Mouse (Mus musculus): ENCODE data around the gene Gtf2f2. TPM values are rescaled to one million over a fixed set of nuclear protein-coding genes. Genes with fewer than 3 reads are reported as not detected.

Gene Gtf2f2
- polyA plus RNA-seq, 1 experiment from 2014 or later = 44.3 TPM

- Histone ChIP-seq H3K9ac (replicated peaks; ENCODE audit: low read length) (no peak overlapping the region), H3K27me3 (ENCODE audit: control insufficient read depth, insufficient read depth, low read length) (no peaks in the 10 kb centered on the region), H3K27ac (replicated peaks; ENCODE audit: low read depth, low read length) (no peak overlapping the region), H3K4me3 (replicated peaks; ENCODE audit: low read depth, low read length) (no peak overlapping the region), H3K4me2 (ENCODE audit: low read length) (no peak overlapping the region), H3K9me3 (ENCODE audit: control insufficient read depth, low read length) (no peaks in the 10 kb centered on the region), H3K36me3 (ENCODE audit: control insufficient read depth, insufficient read depth, low read length) (0 out of 2 replicates have a peak, but pooled peaks cover 4% of the 10 kb centered on the region), H3K4me1 (ENCODE audit: control insufficient read depth, insufficient read depth, low read length) (0 out of 2 replicates have a peak, but pooled peaks cover 4% of the 10 kb centered on the region)
- 87% methylated on average over 2 of the region's 2 CpGs for WGBS
- no peak for DNase-seq
- ATAC-seq (ENCODE audit: low FRiP score, low TSS enrichment) = no peak
Measured at GRCm38 (mm10) chr14:75859619-75860018, 151.0 kb downstream of the Gtf2f2 start.

GRCm38 (mm10) chr14:75858181-75858580 is 152.5 kb downstream of the Gtf2f2 start:
- H3K36me3 ChIP-seq (ENCODE audit: control insufficient read depth, insufficient read depth, low read length) = 0 out of 2 replicates have a peak, but pooled peaks cover 4% of the 10 kb centered on the region
- no peak overlapping the region for H3K9ac ChIP-seq (replicated peaks; ENCODE audit: low read length)
- H3K4me2 ChIP-seq (ENCODE audit: low read length) = no peak overlapping the region
- H3K27ac ChIP-seq (replicated peaks; ENCODE audit: low read depth, low read length) = no peak overlapping the region
- DNase-seq (no peak), ATAC-seq (ENCODE audit: low FRiP score, low TSS enrichment) (no peak)
- H3K4me1 ChIP-seq (ENCODE audit: control insufficient read depth, insufficient read depth, low read length) = no peaks in the 10 kb centered on the region
- H3K27me3 ChIP-seq (ENCODE audit: control insufficient read depth, insufficient read depth, low read length) = no peaks in the 10 kb centered on the region
- H3K4me3 ChIP-seq (replicated peaks; ENCODE audit: low read depth, low read length) = no peak overlapping the region
- WGBS = 74% methylated on average over 2 of the region's 2 CpGs
- H3K9me3 ChIP-seq (ENCODE audit: control insufficient read depth, low read length) = no peaks in the 10 kb centered on the region

GRCm38 (mm10) chr14:75855263-75855992 is 155.2 kb downstream of the Gtf2f2 start:
- Histone ChIP-seq H3K4me1 (ENCODE audit: control insufficient read depth, insufficient read depth, low read length) (no peaks in the 10 kb centered on the region), H3K27me3 (ENCODE audit: control insufficient read depth, insufficient read depth, low read length) (no peaks in the 10 kb centered on the region), H3K27ac (replicated peaks; ENCODE audit: low read depth, low read length) (no peak overlapping the region), H3K36me3 (ENCODE audit: control insufficient read depth, insufficient read depth, low read length) (peaks cover 12% of the 10 kb centered on the region), H3K9ac (replicated peaks; ENCODE audit: low read length) (no peak overlapping the region), H3K4me2 (ENCODE audit: low read length) (no peak overlapping the region), H3K4me3 (replicated peaks; ENCODE audit: low read depth, low read length) (no peak overlapping the region), H3K9me3 (ENCODE audit: control insufficient read depth, low read length) (no peaks in the 10 kb centered on the region)
- WGBS = 68% methylated on average over 17 of the region's 17 CpGs
- no peak for DNase-seq
- ATAC-seq (ENCODE audit: low FRiP score, low TSS enrichment) = no peak

GRCm38 (mm10) chr14:75852016-75852415 is 158.6 kb downstream of the Gtf2f2 start:
- Histone ChIP-seq H3K9me3 (ENCODE audit: control insufficient read depth, low read length) (no peaks in the 10 kb centered on the region), H3K4me3 (replicated peaks; ENCODE audit: low read depth, low read length) (no peak overlapping the region), H3K4me2 (ENCODE audit: low read length) (no peak overlapping the region), H3K9ac (replicated peaks; ENCODE audit: low read length) (no peak overlapping the region), H3K36me3 (ENCODE audit: control insufficient read depth, insufficient read depth, low read length) (peaks cover 45% of the 10 kb centered on the region), H3K27ac (replicated peaks; ENCODE audit: low read depth, low read length) (no peak overlapping the region), H3K27me3 (ENCODE audit: control insufficient read depth, insufficient read depth, low read length) (no peaks in the 10 kb centered on the region), H3K4me1 (ENCODE audit: control insufficient read depth, insufficient read depth, low read length) (peaks cover under 1% of the 10 kb centered on the region; the same call in 1 of the 2 replicates)
- DNase-seq (no peak), ATAC-seq (ENCODE audit: low FRiP score, low TSS enrichment) (no peak)
- 96% methylated on average over 5 of the region's 5 CpGs for WGBS

- Histone ChIP-seq H3K36me3 (ENCODE audit: control insufficient read depth, insufficient read depth, low read length) (peaks cover 46% of the 10 kb centered on the region), H3K27me3 (ENCODE audit: control insufficient read depth, insufficient read depth, low read length) (no peaks in the 10 kb centered on the region), H3K4me1 (ENCODE audit: control insufficient read depth, insufficient read depth, low read length) (peaks cover 7% of the 10 kb centered on the region; the same call in 1 of the 2 replicates), H3K27ac (replicated peaks; ENCODE audit: low read depth, low read length) (no peak overlapping the region), H3K9ac (replicated peaks; ENCODE audit: low read length) (no peak overlapping the region), H3K4me2 (ENCODE audit: low read length) (no peak overlapping the region), H3K9me3 (ENCODE audit: control insufficient read depth, low read length) (no peaks in the 10 kb centered on the region), H3K4me3 (replicated peaks; ENCODE audit: low read depth, low read length) (no peak overlapping the region)
- DNase-seq (no peak), ATAC-seq (ENCODE audit: low FRiP score, low TSS enrichment) (peak; percentile 48; the same call in 1 of the 2 replicates)
- 25% methylated on average over 6 of the region's 6 CpGs for WGBS
Measured at GRCm38 (mm10) chr14:75850819-75851218, 159.8 kb downstream of the Gtf2f2 start.

- Histone ChIP-seq H3K27me3 (ENCODE audit: control insufficient read depth, insufficient read depth, low read length) (no peaks in the 10 kb centered on the region), H3K4me1 (ENCODE audit: control insufficient read depth, insufficient read depth, low read length) (peaks cover 7% of the 10 kb centered on the region; the same call in 1 of the 2 replicates), H3K9me3 (ENCODE audit: control insufficient read depth, low read length) (no peaks in the 10 kb centered on the region), H3K27ac (replicated peaks; ENCODE audit: low read depth, low read length) (no peak overlapping the region), H3K4me2 (ENCODE audit: low read length) (no peak overlapping the region), H3K36me3 (ENCODE audit: control insufficient read depth, insufficient read depth, low read length) (peaks cover 46% of the 10 kb centered on the region), H3K4me3 (replicated peaks; ENCODE audit: low read depth, low read length) (no peak overlapping the region), H3K9ac (replicated peaks; ENCODE audit: low read length) (no peak overlapping the region)
- DNase-seq = no peak
- ATAC-seq (ENCODE audit: low FRiP score, low TSS enrichment) = no peak
- WGBS = 91% methylated on average over 6 of the region's 6 CpGs
Measured at GRCm38 (mm10) chr14:75849842-75850568, 160.7 kb downstream of the Gtf2f2 start.

GRCm38 (mm10) chr14:75849236-75849635 is 161.4 kb downstream of the Gtf2f2 start:
- H3K36me3 ChIP-seq (ENCODE audit: control insufficient read depth, insufficient read depth, low read length) = peaks cover 46% of the 10 kb centered on the region

GRCm38 (mm10) chr14:75848482-75848881 is 162.2 kb downstream of the Gtf2f2 start:
- Histone ChIP-seq H3K4me1 (ENCODE audit: control insufficient read depth, insufficient read depth, low read length) (peaks cover 7% of the 10 kb centered on the region; the same call in 1 of the 2 replicates), H3K27ac (replicated peaks; ENCODE audit: low read depth, low read length) (no peak overlapping the region), H3K4me3 (replicated peaks; ENCODE audit: low read depth, low read length) (no peak overlapping the region), H3K4me2 (ENCODE audit: low read length) (no peak overlapping the region), H3K9me3 (ENCODE audit: control insufficient read depth, low read length) (no peaks in the 10 kb centered on the region), H3K36me3 (ENCODE audit: control insufficient read depth, insufficient read depth, low read length) (peaks cover 46% of the 10 kb centered on the region), H3K27me3 (ENCODE audit: control insufficient read depth, insufficient read depth, low read length) (no peaks in the 10 kb centered on the region), H3K9ac (replicated peaks; ENCODE audit: low read length) (no peak overlapping the region)
- 95% methylated on average over 5 of the region's 5 CpGs for WGBS
- ATAC-seq (ENCODE audit: low FRiP score, low TSS enrichment) = no peak
- no peak for DNase-seq

More at GRCm38 (mm10) chr14:75849236-75849635, 161.4 kb downstream of the Gtf2f2 start:
- DNase-seq (no peak), ATAC-seq (ENCODE audit: low FRiP score, low TSS enrichment) (no peak)
- no peak overlapping the region for H3K9ac ChIP-seq (replicated peaks; ENCODE audit: low read length)
- no peak overlapping the region for H3K4me2 ChIP-seq (ENCODE audit: low read length)
- H3K4me3 ChIP-seq (replicated peaks; ENCODE audit: low read depth, low read length) = no peak overlapping the region
- no peaks in the 10 kb centered on the region for H3K9me3 ChIP-seq (ENCODE audit: control insufficient read depth, low read length)
- peaks cover 7% of the 10 kb centered on the region; the same call in 1 of the 2 replicates for H3K4me1 ChIP-seq (ENCODE audit: control insufficient read depth, insufficient read depth, low read length)
- H3K27ac ChIP-seq (replicated peaks; ENCODE audit: low read depth, low read length) = no peak overlapping the region
- no peaks in the 10 kb centered on the region for H3K27me3 ChIP-seq (ENCODE audit: control insufficient read depth, insufficient read depth, low read length)
- WGBS = 81% methylated on average over 5 of the region's 5 CpGs

All from midbrain, embryonic 14.5 days (tissue).